Mouse (Mus musculus): ENCODE measurements around the gene Gm20517.

GRCm38 (mm10) chr17:47568389-47568788 is 43.0 kb upstream of the Gm20517 start:
- peak; percentile 61 to 85; a peak in 3 of 4 replicates for TF ChIP-seq EP300 (IDR thresholded peaks at IDR 0.05; ENCODE audit: low read depth in 1 of 2, low read length in 2 of 2)
- no peak for TF ChIP-seq POLR2A (IDR thresholded peaks at IDR 0.05; ENCODE audit: control insufficient read depth in 1 of 2, insufficient read depth in 1 of 2, low read depth in 1 of 2, low read length in 2 of 2, poor library complexity in 1 of 2)
- TF ChIP-seq TBP (IDR thresholded peaks at IDR 0.05; ENCODE audit: low read depth, low read length): no peak
- no peak for TF ChIP-seq CTCF (IDR thresholded peaks at IDR 0.05 in 2 of 3, conservative IDR thresholded peaks at IDR 0.05 in 1 of 3; ENCODE audit: control insufficient read depth in 1 of 3, insufficient read depth in 1 of 3, low read depth in 2 of 3, low read length in 3 of 3, poor library complexity in 1 of 3, severe bottlenecking in 1 of 3)
- TF ChIP-seq GABPA (IDR thresholded peaks at IDR 0.05; ENCODE audit: low read depth, low read length): no peak
- TF ChIP-seq USF2 (IDR thresholded peaks at IDR 0.05; ENCODE audit: borderline replicate concordance in 1 of 2, insufficient read depth in 1 of 2, low read depth in 1 of 2, low read length in 2 of 2): no peak
- TF ChIP-seq ZC3H11A (IDR thresholded peaks at IDR 0.05; ENCODE audit: low read depth, low read length): no peak
